Mouse (Mus musculus): ENCODE measurements around the gene Gck.

- TF ChIP-seq CTCF (IDR thresholded peaks at IDR 0.05; ENCODE audit: borderline replicate concordance, insufficient read depth, low read length) = no peak
- no peak for TF ChIP-seq POLR2A (IDR thresholded peaks at IDR 0.05; ENCODE audit: low read depth, low read length)
Observed at GRCm38 (mm10) chr11:5981323-5981722, 31.4 kb upstream of the Gck start.

All from embryonic fibroblast, embryonic 13.5 days (primary cell).